Mouse (Mus musculus) lung, postnatal 4 days (tissue): ENCODE measurements around the gene Cyb561d2.
"Not testable (repeated sequence)": the region's sequence is repeated elsewhere in the genome, so short reads cannot be mapped to it uniquely, and the experiment has no call there.

Experiments used
- DNase-seq, 2 experiments: peaks; one replicate each; pipeline ENCODE4 v3.0.0; 2021

The Cyb561d2 gene

GRCm38 (mm10) chr9:107541474-107542351 lies at the start of gene Cyb561d2, which contains the start of gene Nprl2:
Gene Cyb561d2, minus strand, starts transcription at chr9:107542193.
Gene Nprl2, plus strand, starts transcription at chr9:107542226.
- DNase-seq, result peak; percentile 95 to 96

GRCm38 (mm10) chr9:107590773-107591060 lies 48.7 kb upstream of the Cyb561d2 start:
- DNase-seq, result peak in 1 of 2 experiments; percentile 50

- DNase-seq, result peak; percentile 78 to 90
Measured at GRCm38 (mm10) chr9:107590058-107590772, 48.2 kb upstream of the Cyb561d2 start.

GRCm38 (mm10) chr9:107587833-107588639 lies 46.0 kb upstream of the Cyb561d2 start:
- peak; percentile 59 to 62 for DNase-seq

- DNase-seq, result peak; percentile 98 to 99
Measured at GRCm38 (mm10) chr9:107586974-107587832, 45.2 kb upstream of the Cyb561d2 start, which contains the start of gene Ifrd2. Gene Ifrd2, plus strand, starts transcription at chr9:107587642.

- DNase-seq, result no peak
Measured at GRCm38 (mm10) chr9:107586504-107586903, 44.5 kb upstream of the Cyb561d2 start.

GRCm38 (mm10) chr9:107583174-107583573 lies 41.2 kb upstream of the Cyb561d2 start:
- DNase-seq, result no peak

GRCm38 (mm10) chr9:107582509-107583062 lies 40.6 kb upstream of the Cyb561d2 start:
- no peak for DNase-seq

GRCm38 (mm10) chr9:107581584-107581983 lies 39.6 kb upstream of the Cyb561d2 start:
- DNase-seq, result no peak

- peak; percentile 93 to 96 for DNase-seq
Measured at GRCm38 (mm10) chr9:107580501-107581317, 38.7 kb upstream of the Cyb561d2 start, which contains the start of gene Hyal3. Gene Hyal3, plus strand, starts transcription at chr9:107580818.

GRCm38 (mm10) chr9:107579023-107579900 lies 37.3 kb upstream of the Cyb561d2 start:
- no peak for DNase-seq

- no peak for DNase-seq
Measured at GRCm38 (mm10) chr9:107578587-107578986, 36.6 kb upstream of the Cyb561d2 start, which contains the start of gene Naa80. Gene Naa80, plus strand, starts transcription at chr9:107578887.

GRCm38 (mm10) chr9:107577871-107578270 lies 35.9 kb upstream of the Cyb561d2 start:
- no peak for DNase-seq

- peak; percentile 88 for DNase-seq
Measured at GRCm38 (mm10) chr9:107576357-107577107, 34.5 kb upstream of the Cyb561d2 start, which contains the start of gene Hyal1. Gene Hyal1, plus strand, starts transcription at chr9:107576927.

GRCm38 (mm10) chr9:107575579-107576356 lies 33.8 kb upstream of the Cyb561d2 start:
- DNase-seq, result no peak

- not testable (repeated sequence) for DNase-seq
Measured at GRCm38 (mm10) chr9:107573774-107574173, 31.8 kb upstream of the Cyb561d2 start.

GRCm38 (mm10) chr9:107572327-107572662 lies 30.3 kb upstream of the Cyb561d2 start:
- DNase-seq, result no peak
